Mouse (Mus musculus) brain, adult 10 weeks (tissue): ENCODE results near the gene Alpi. TPM values are rescaled to one million over a fixed set of nuclear protein-coding genes. Genes with fewer than 3 reads are reported as not detected.

Source experiments
- polyA plus RNA-seq: library from polyadenylated mRNA; stranded (reverse); fragments of 350-450 nt; fragmentation: Illumina TruSeq; extraction: RNeasy Lipid Tissue Mini Kit (QIAGEN cat#74804); gene quantifications from one replicate; pipeline ENCODE4 v1.2.3, GENCODE M21; 2015; ENCODE audit warnings: low read depth, low replicate concordance

Alpi gene
- polyA plus RNA-seq = not detected

DNA sequence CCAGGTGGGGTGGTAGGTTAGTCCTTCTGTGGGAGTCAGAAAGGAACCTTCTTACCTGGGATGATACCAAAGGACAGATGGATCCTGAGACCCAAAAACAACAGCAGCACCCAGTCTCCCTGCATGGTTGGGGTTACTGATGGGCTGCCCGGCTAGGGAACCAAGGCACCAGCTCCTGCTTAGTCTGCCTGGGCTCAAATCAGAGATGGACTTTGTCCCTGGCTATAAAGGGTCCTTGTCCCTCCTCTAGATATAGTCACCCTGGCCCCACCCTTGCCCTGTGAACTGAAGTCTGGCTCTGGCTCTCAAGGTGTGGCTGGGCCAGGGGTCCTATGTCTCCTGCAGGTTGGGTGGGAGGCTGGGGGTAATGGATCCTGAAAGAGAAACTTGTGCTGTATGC, at the start of gene Alpi:
Alpi (minus strand) TSS at position 196 of the 400 bp plus-strand sequence.

DNA sequence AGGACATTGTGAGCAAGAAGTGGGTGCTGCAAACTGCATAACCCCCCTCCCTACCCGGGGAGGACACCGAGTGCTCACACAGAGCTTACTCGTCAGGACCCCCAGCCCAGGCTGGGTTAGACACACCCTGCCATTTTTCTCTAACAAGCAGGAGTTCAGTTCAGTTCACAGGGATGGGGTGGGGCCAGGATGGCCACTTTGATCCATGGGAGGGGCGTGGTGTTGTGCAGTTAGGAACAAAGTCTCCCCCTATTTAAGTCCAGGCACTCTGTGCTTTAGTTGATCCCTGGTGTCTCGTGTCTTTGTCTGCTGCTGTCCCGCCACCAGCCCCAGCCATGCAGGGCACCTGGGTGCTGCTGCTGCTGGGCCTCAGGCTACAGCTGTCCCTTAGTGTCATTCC, 23.3 kb upstream of the Alpi start, which contains the start of gene Akp3:
Akp3 (plus strand) TSS at position 301 of the 400 bp plus-strand sequence.

DNA sequence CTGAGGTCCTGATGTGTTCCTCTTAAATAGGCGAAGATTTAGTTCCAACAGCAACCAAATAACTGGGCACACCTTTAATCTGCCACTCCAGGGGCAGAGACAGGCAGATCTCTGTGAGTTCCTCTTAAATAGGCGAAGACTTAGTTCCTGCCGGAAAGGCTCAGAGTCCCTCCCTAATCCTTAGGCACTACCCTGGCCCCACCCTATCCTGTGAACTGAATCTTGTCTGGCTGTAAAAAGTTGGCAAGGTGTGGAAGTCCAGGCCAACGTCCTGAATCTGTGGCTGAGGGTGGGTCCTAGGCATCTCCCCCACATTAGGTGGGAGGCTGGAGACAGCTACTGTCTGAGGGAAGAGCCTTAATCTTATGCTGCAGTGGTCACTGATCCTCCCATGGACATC, 11.6 kb downstream of the Alpi start, which contains the start of gene Alppl2:
Alppl2 (minus strand) TSS at position 101 of the 400 bp plus-strand sequence.

Other genes starting within 250 kb of the Alpi start
- gene Alppl2, start 11.7 kb downstream of the Alpi start, polyA plus RNA-seq = not detected
- gene Akp3, start 23.4 kb upstream of the Alpi start, polyA plus RNA-seq = not detected
- gene Ecel1, start 54.9 kb upstream of the Alpi start, polyA plus RNA-seq = 10.6 TPM
- 0.34 TPM for gene Prss56, start 81.7 kb upstream of the Alpi start, polyA plus RNA-seq
- gene Chrnd, start 89.0 kb upstream of the Alpi start, polyA plus RNA-seq = not detected
- not detected for gene Chrng, start 103.1 kb upstream of the Alpi start, polyA plus RNA-seq
- 72.4 TPM for gene Eif4e2, start 112.3 kb upstream of the Alpi start, polyA plus RNA-seq
- 34.6 TPM for gene Efhd1, start 162.8 kb upstream of the Alpi start, polyA plus RNA-seq
- gene Gigyf2, start 225.4 kb upstream of the Alpi start, polyA plus RNA-seq = 50.8 TPM